Comparison of ENCODE assay signal across 8 mouse cellular contexts in the genomic region with DNA sequence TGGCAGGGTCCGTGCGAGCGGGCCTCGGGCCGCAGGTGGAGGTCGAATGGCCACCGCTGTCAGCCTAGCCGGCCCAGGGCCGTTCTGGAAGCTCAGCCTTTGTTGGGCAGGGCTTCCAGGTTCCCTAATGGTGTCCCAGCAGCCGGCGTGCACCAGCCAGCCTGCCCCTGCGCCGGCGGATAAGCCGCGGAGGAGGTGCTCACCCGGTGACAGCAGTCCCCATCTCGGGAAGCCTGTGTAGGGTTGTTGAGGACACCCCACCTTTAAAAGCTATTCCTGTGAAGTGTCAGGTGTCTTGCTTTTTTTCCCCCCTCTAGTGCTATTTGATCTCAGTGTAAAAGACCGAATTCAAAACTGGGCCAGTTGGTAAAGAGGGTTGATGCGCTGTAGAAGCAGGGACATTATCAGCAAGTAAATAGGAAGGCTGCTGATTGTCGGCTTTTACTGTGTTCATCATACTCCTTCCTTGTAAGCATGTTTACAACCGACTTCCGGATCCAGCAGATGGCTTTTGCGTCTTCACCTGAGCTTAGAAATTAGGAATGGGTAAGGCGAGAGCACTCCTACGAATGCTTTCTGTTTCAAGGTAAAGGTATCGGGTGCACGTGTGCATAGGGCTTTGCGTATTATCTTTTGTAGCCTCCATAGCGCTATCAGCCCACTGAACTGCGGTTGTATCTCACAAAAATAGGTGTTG. TPM values are rescaled to one million over a fixed set of nuclear protein-coding genes. Genes with fewer than 3 reads are reported as not detected.
DNase-seq lines count a peak whose midpoint lies in the region; ATAC-seq and TF ChIP-seq lines count a peak whose summit lies in the region.

No protein-coding gene starts in this region.

- DNase-seq in embryo, embryonic 10.5 days (ENCODE audit: low spot score): peak; percentile 42
- no peak for DNase-seq in embryo, embryonic 10 days (ENCODE audit: low spot score)
- DNase-seq in right cerebral cortex, postnatal 25 days: peak; percentile 23
- no peak for DNase-seq in right cerebral cortex, postnatal 36 days (ENCODE audit: low spot score in 2 of 2)
- DNase-seq in liver, embryonic 14.5 days (ENCODE audit: low read depth in 3 of 3, low spot score in 3 of 3): peak; percentile 31 to 43 (median 34)
- no peak for DNase-seq in stomach, postnatal 0 days (ENCODE audit: low spot score)
- DNase-seq in right cerebral cortex, postnatal 14 days: no peak

- no peak for TF ChIP-seq CTCF in liver, embryonic 14.5 days (IDR thresholded peaks at IDR 0.05; ENCODE audit: low read depth)
- TF ChIP-seq CTCF in stomach, postnatal 0 days (IDR thresholded peaks at IDR 0.05; ENCODE audit: low read depth): no peak

- H3K9me3 ChIP-seq in forebrain, embryonic 13.5 days (replicated peaks): no peaks in the 10 kb centered on the region
- H3K9me3 ChIP-seq in liver, embryonic 14.5 days (ENCODE audit: control insufficient read depth, low read length): no peaks in the 10 kb centered on the region
- no peaks in the 10 kb centered on the region for H3K9me3 ChIP-seq in stomach, postnatal 0 days (ENCODE audit: control insufficient read depth, low read length)

- peak overlapping the region; percentile 85 for H3K9ac ChIP-seq in forebrain, embryonic 13.5 days
- peak overlapping the region; percentile 68 for H3K9ac ChIP-seq in liver, embryonic 14.5 days (replicated peaks)
- peak overlapping the region; percentile 87 for H3K9ac ChIP-seq in stomach, postnatal 0 days (ENCODE audit: low read length)

- WGBS in forebrain, embryonic 13.5 days: 11% methylated on average over 30 of the region's 31 CpGs
- 5% methylated on average over 31 of the region's 31 CpGs for WGBS in liver, embryonic 14.5 days (ENCODE audit: insufficient replicate concordance)
- 10% methylated on average over 31 of the region's 31 CpGs for WGBS in stomach, postnatal 0 days

- H3K4me2 ChIP-seq in forebrain, embryonic 13.5 days: peak overlapping the region; percentile 85
- H3K4me2 ChIP-seq in liver, embryonic 14.5 days (ENCODE audit: low read depth): peak overlapping the region; percentile 71
- peak overlapping the region; percentile 99 for H3K4me2 ChIP-seq in stomach, postnatal 0 days (replicated peaks; ENCODE audit: low read depth)

- H3K27ac ChIP-seq in forebrain, embryonic 13.5 days: peak overlapping the region; percentile 52
- H3K27ac ChIP-seq in liver, embryonic 14.5 days: peak overlapping the region; percentile 35
- H3K27ac ChIP-seq in stomach, postnatal 0 days (replicated peaks): peak overlapping the region; percentile 88

- peaks cover 21% of the 10 kb centered on the region for H3K4me1 ChIP-seq in forebrain, embryonic 13.5 days
- peaks cover 18 to 33% of the 10 kb centered on the region in 2 experiments for H3K4me1 ChIP-seq in liver, embryonic 14.5 days (replicated peaks; ENCODE audit: control insufficient read depth in 2 of 2, insufficient read depth in 2 of 2, low read length in 1 of 2)
- H3K4me1 ChIP-seq in stomach, postnatal 0 days (replicated peaks; ENCODE audit: control insufficient read depth, insufficient read depth): peaks cover under 1% of the 10 kb centered on the region; the same call in 1 of the 2 replicates

- peaks cover 4% of the 10 kb centered on the region; the same call in 1 of the 2 replicates for H3K36me3 ChIP-seq in forebrain, embryonic 13.5 days (ENCODE audit: poor library complexity, severe bottlenecking)
- no peaks in the 10 kb centered on the region for H3K36me3 ChIP-seq in liver, embryonic 14.5 days (replicated peaks; ENCODE audit: control insufficient read depth, insufficient read depth, low read depth)
- no peaks in the 10 kb centered on the region for H3K36me3 ChIP-seq in stomach, postnatal 0 days (ENCODE audit: control insufficient read depth, insufficient read depth, low read length)

- peak; percentile 67 for ATAC-seq in forebrain, embryonic 13.5 days
- peak; percentile 54 for ATAC-seq in liver, embryonic 14.5 days (ENCODE audit: insufficient read depth)
- ATAC-seq in stomach, postnatal 0 days (ENCODE audit: low FRiP score, low TSS enrichment): no peak

- no peak for TF ChIP-seq EP300 in liver, embryonic 14.5 days (IDR thresholded peaks at IDR 0.05; ENCODE audit: low read depth)
- TF ChIP-seq EP300 in stomach, postnatal 0 days (optimal IDR thresholded peaks at IDR 0.05): no peak

- H3K27me3 ChIP-seq in forebrain, embryonic 13.5 days: peaks cover 14% of the 10 kb centered on the region
- no peaks in the 10 kb centered on the region for H3K27me3 ChIP-seq in liver, embryonic 14.5 days (ENCODE audit: control insufficient read depth, insufficient read depth, low read length)
- H3K27me3 ChIP-seq in stomach, postnatal 0 days (ENCODE audit: control insufficient read depth, insufficient read depth, low read length): no peaks in the 10 kb centered on the region

- peak overlapping the region; percentile 74 for H3K4me3 ChIP-seq in forebrain, embryonic 13.5 days
- H3K4me3 ChIP-seq in liver, embryonic 14.5 days (ENCODE audit: insufficient read depth in 1 of 2, low read depth in 2 of 2, low read length in 2 of 2): peak overlapping the region; percentile 60 to 66
- H3K4me3 ChIP-seq in stomach, postnatal 0 days (ENCODE audit: low read depth, low read length): peak overlapping the region; percentile 88

RNA-seq across cellular contexts. Expression of a gene that starts 0.6 kb away (rescaled TPM):
- polyA plus RNA-seq in forebrain, embryonic 13.5 days (2015; fragmentation: Nextera tagmentation; extraction: Ambion mirVana): 17.1 and 18.3 TPM in 2 replicates
- polyA plus RNA-seq in liver, embryonic 14.5 days (2012; rRNA removed): 11.8 and 13.4 TPM in 2 replicates
- 11.6 and 14.4 TPM in 2 replicates for polyA plus RNA-seq in liver, embryonic 14.5 days (2014; fragmentation: Nextera tagmentation; extraction: Ambion mirVana)
- polyA plus RNA-seq in stomach, postnatal 0 days (2015; fragmentation: Nextera tagmentation; extraction: Ambion mirVana): 20.1 and 20.9 TPM in 2 replicates

RNA-seq across cellular contexts. Expression of a gene that starts 29.3 kb away (rescaled TPM):
- polyA plus RNA-seq in forebrain, embryonic 13.5 days (2015; fragmentation: Nextera tagmentation; extraction: Ambion mirVana): 0.15 TPM in 1 of 2 replicates, not detected in the other
- polyA plus RNA-seq in liver, embryonic 14.5 days (2012; rRNA removed): 0.32 TPM in 2 replicates
- polyA plus RNA-seq in liver, embryonic 14.5 days (2014; fragmentation: Nextera tagmentation; extraction: Ambion mirVana): 0.24 and 0.28 TPM in 2 replicates
- 208 and 229 TPM in 2 replicates for polyA plus RNA-seq in stomach, postnatal 0 days (2015; fragmentation: Nextera tagmentation; extraction: Ambion mirVana)

Comparison
In these comparisons a context has a peak if more than half of its experiments do, and no peak if none do; other contexts are left out.
1. DNase-seq: peak in embryo, embryonic 10.5 days (single experiment), right cerebral cortex, postnatal 25 days (single experiment) and liver, embryonic 14.5 days (3 of 3); none in embryo, embryonic 10 days (single experiment), right cerebral cortex, postnatal 36 days (0 of 2), stomach, postnatal 0 days (single experiment) and right cerebral cortex, postnatal 14 days (single experiment).
2. H3K27ac ChIP-seq: peak in every context shown above with its lines; median percentile 88 in stomach, postnatal 0 days; 52 in forebrain, embryonic 13.5 days; 35 in liver, embryonic 14.5 days.
3. RNA of a gene that starts 29.3 kb away (polyA plus RNA-seq): 208 to 229 TPM in stomach, postnatal 0 days; 0.24 to 0.32 TPM in liver, embryonic 14.5 days and 0.15 TPM in forebrain, embryonic 13.5 days; every median in the first group is over 100 times any median in the second.
4. Peak in every context shown above with its lines, with median percentiles within 50 percentile points of each other: H3K4me2 ChIP-seq, H3K4me3 ChIP-seq and H3K9ac ChIP-seq.